Mouse (Mus musculus): ENCODE measurements around the gene Cgn.

Gene Cgn

GRCm38 (mm10) chr3:94786367-94786835, at the start of gene Cgn:
Cgn (minus strand) TSS chr3:94786492.
- DNase-seq (ENCODE audit: low spot score), result peak; percentile 91

DNA sequence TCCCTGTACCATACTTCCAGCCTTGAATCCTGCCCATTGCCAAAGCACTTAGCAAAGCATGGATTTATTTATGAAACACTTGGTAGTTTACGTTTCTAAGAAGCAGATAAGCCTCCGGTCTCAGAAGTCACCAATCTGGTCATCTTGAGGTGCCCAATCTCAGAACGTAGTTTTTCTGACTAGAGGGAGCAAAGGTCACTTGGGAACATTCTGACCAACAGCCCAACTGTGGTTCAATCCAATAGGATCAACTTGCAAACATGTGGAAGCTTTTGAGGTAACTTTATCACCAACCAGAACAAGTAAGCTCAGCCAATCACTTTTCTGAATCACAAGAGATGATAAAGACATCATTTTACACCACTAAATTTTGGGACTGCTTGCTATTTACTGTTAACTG, 49.1 kb upstream of the Cgn start:
- no peak for DNase-seq (ENCODE audit: low spot score)

DNA sequence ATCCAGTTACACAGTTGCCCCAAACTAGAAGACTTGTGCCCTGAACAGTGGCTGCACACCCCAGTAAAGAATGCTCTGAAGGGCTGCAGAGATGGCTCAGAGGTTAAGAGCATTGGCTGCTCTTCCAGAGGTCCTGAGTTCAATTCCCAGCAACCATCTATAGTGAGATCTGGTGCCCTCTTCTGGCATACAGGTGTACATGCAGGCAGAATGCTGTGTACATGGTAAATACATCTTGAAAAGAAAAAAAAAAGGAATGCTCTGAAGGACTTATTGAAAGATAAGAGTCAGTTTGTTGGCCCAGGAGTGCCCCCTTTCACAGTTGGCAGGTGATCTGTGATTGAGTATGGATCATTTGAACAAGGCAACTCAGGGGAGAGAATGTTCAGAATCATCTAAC, 47.1 kb upstream of the Cgn start:
- no peak for DNase-seq (ENCODE audit: low spot score)

DNA sequence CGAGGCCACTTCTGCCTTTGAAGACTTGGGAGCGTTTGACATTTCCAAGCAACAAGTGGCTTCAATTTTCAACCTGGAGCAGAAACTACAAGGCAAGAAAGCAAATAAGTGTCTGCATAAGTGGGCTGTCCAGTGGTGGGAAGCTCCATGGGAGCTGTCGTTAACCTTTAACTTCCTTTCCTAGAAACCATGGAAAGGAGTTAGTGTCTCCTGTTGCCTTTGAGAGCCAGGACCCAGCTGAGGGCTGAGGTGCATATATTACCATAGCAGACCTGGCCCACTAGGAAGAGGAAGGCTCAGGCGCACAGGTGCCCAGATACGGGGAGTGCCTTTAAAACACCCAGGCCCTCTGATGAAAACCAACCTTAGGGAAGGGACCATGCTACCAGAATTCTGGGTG, 46.4 kb upstream of the Cgn start:
- no peak for DNase-seq (ENCODE audit: low spot score)

GRCm38 (mm10) chr3:94832100-94832499, 45.8 kb upstream of the Cgn start:
- no peak for DNase-seq (ENCODE audit: low spot score)

DNA sequence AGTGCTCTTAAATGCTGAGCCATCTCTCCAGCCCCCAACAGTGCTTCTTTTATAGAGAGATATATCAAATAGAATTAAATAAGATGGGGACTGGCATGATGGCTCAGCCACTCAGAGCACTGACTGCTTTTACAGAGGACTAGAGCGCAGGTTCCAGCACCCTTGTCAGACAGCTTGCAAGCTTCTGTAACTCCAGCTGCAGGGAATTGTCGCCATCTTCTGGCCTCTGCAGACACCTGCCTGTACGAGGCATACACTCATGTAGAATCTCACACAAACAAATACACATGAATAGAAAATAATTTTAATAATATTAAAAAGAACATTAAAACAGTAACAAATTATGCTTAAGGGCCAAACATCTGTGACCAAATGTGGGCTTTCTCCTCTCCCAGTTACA, 37.8 kb upstream of the Cgn start:
- DNase-seq (ENCODE audit: low spot score), result no peak

DNA sequence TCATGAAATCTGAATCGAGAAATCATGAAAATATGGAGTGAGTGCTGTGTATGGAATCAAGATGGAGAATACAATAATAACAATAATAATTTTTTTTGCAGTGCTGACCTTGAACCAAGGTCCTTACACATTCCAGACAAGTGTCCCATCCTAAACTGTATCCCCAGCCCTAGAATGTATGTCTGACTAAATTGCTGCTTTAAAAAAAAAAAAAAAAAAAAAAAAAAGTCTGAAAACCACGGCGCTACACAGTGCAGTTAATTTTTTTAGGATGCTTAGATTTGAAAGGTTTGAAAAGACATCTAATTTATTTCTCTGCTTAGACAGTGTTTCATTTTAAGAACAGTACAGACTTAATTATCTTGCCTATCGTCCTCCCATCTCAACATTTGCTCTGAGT, 35.8 kb upstream of the Cgn start:
- DNase-seq (ENCODE audit: low spot score), result no peak

- peak; percentile 55 for DNase-seq (ENCODE audit: low spot score)
Measured at GRCm38 (mm10) chr3:94821008-94821638, 34.8 kb upstream of the Cgn start.

GRCm38 (mm10) chr3:94819452-94820425, 33.4 kb upstream of the Cgn start:
- no peak for DNase-seq (ENCODE audit: low spot score)

GRCm38 (mm10) chr3:94817731-94818130, 31.4 kb upstream of the Cgn start:
- DNase-seq (ENCODE audit: low spot score), result no peak

DNA sequence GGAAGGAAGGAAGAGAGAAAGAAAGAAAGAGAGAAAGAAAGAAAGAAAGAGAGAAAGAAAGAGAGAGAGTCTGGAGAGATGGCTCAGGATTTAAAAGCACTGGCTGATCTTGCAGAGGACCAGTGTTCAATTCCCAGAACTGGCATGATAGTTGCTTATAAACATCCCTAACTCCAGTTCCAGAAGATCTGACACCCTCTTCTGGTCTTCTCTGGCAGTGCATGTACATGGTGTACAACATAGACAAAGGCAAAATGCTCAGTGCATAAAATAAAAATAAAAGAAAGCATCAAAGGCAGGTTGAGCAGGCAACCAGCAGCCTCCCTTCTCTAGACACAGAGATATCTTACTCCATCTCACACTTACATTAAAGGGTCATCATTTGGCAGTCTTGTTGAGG, 29.3 kb upstream of the Cgn start:
- DNase-seq (ENCODE audit: low spot score), result no peak

DNA sequence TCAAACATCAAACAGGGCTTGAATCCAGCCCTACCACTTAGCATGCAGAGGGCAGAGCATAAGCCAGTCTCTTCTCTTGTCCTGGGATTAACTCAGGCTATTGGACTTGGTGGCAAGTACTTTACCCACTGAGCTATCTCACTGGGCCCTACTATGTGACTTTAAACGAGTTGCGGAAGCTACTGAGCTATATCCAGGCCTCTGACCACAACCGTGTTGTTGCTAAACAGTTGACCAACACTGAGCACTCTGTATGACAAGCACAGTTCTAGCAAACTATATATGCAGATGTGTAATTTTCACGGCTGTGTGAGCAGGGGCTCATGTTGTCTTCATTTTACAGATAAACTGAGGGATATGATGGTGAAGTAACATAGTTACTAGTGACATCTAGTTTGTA, 28.4 kb upstream of the Cgn start:
- no peak for DNase-seq (ENCODE audit: low spot score)

DNA sequence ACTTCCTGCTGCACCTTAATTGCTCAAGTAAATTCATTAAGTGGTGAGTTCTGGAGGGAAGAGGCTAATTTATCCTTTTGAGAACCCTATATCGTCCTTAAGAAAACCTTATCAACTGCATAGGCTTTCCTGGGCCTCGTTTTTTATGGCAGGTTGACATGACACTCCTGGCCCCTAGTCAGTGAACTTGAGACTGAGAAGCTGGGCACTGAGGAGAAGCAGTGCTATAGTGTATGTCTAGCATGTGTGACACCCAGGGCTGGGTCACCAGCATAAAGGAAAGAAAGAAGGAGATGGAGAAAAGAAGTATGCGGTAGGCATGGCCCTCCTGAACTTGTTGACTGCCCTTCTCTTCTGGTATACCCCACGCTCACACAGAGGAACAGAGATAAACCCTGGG, 27.8 kb upstream of the Cgn start:
- DNase-seq (ENCODE audit: low spot score), result no peak

DNA sequence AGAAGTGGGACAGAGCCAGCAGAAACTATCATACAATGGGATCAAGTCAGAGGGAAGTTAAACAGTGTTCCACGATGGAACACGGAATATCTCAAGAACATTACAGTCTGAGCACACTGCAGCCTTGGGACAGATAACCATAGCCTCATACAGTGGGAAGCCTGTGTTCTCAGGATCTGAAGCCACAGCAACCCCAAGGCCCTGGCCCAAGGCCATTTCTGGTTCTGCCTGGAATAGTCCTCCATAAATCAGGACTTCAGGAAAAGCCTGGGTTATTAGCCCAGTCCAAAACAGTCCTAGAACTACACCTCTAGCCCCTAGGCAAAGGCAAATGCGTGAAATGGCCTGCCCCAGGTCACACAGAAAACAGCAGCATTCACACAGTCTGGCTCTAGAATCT, 27.4 kb upstream of the Cgn start:
- DNase-seq (ENCODE audit: low spot score), result no peak

GRCm38 (mm10) chr3:94811628-94812027, 25.3 kb upstream of the Cgn start:
- peak; percentile 16 for DNase-seq (ENCODE audit: low spot score)

- no peak for DNase-seq (ENCODE audit: low spot score)
Measured at GRCm38 (mm10) chr3:94808296-94808695, 22.0 kb upstream of the Cgn start.

DNA sequence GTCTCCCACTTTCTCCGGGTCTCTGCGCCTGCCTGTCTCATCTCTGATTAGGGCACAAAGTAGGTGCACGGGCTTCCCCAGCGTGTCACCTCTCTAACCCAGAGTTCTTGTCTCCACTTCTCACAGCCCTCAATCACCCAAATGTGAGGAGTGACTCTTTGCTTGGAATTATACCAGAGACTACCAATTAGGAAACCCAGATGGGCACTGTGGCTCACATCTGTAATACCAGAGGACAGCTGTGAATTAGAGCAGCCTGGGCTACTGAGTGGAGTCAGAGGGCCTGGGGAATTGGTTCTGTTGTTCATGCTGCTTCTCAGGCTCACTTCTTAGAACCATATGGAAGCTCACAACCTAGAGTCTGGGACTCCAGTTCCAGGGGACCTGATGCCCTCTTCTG, 18.7 kb upstream of the Cgn start:
- DNase-seq (ENCODE audit: low spot score), result no peak

GRCm38 (mm10) chr3:94804146-94804545, 17.9 kb upstream of the Cgn start:
- no peak for DNase-seq (ENCODE audit: low spot score)

DNA sequence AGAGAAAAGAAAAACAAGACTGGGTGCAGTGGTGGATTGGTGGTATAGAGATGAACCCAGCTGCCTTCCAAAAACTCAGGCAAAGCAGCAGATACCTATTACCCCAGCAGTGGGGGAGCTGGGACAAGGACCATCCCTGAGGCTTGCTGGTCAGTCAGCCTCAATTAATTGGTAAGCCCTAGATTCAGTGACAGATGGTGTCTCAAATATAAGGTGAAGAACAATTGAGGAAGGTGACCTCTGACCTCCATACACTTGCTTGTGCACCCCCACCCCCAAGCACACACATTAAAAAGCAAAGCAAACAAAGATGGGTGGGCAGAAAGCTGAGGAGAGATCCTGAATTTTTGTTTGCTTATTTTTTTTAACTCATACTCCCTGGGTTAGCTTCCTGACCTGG, 9.9 kb upstream of the Cgn start:
- DNase-seq (ENCODE audit: low spot score), result no peak

- DNase-seq (ENCODE audit: low spot score), result no peak
Measured at GRCm38 (mm10) chr3:94795596-94796140, 9.4 kb upstream of the Cgn start.

DNA sequence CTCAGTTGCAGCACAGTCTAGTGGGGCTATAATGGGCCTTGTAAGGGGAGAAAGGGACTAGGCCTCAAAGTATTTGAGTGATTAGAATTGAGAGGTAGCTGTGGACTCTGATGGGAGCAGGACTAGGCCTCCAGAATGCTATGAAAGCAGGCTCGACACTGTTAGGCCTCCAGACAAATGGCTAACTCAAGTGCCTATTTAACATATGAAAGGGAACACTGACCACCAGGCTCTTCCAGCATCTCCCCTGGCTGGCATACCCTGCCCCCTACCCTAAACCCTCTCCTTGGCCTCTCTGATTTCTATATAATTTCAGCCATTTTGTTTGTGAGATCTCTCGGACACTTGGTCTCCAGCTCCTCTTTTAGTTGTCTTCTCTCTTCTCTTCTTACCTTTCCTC, 8.1 kb upstream of the Cgn start:
- DNase-seq (ENCODE audit: low spot score), result no peak

DNA sequence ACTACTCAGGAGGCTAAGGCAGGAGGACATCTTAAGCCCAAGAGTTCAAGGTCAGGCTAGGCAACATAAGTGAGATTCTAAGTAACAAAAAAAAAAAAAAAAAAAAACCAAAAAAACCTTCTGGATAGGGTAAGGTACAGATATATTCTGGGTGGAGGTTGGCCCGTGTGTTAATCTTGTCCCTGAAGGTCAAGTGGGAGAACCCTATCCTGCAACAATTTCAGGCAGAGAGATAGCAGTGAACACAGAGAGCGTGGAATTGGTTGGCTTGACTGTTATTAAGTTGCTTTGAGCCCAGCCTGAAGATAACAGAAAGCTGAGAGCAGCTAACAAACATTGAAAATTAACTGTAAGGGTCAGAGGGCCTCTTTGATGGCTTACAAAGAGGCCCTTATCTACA, 7.4 kb upstream of the Cgn start:
- DNase-seq (ENCODE audit: low spot score), result no peak

DNA sequence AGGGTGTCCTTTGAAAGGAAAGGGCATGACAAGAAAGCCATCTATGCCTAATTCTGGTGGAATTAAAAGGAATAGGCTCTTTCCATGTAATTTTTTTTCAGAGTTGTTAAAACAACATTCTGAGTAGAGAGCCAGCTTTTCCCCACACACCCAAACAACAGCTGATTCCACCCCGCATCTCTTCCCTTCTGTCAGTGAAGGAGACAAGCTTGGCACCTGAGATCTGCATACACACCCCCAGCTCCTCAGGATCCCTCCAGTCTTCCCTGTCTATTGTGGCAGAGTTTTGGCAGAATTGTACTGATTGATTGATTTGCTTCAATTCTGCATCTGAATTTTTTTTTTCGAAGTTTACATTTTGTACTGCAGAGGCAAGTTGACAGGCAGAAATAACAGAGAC, 6.0 kb upstream of the Cgn start:
- no peak for DNase-seq (ENCODE audit: low spot score)

Measured in ovary, postnatal 14 days (tissue).